Mouse (Mus musculus) yolk sac, embryonic 10.5 days (tissue): Measurements from ENCODE around the gene Alk.

Source experiments
- DNase-seq: peaks from one replicate; pipeline ENCODE4 v3.0.0-alpha.2; 2017; ENCODE audit warnings: low spot score

The Alk gene

DNA sequence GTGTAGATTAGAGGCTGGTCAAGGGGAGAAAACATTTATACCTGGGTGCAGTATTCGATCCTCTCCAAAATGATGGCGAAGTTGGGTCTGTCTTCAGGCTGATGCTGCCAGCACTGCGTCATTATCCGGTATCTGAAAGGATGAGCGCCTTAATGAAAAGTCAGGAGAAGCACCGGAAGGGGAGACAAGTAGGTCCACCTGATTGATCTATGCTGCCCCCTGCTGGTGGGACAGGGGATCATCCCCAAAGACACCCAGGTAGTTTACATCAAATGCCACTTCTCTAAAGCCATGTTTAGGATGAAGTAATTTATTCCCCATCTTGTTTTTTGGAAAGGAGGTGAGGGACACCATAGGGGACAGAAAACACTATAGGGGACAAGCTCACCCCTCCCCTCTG lies 730.4 kb downstream of the Alk start:
- peak; percentile 35 for DNase-seq

DNA sequence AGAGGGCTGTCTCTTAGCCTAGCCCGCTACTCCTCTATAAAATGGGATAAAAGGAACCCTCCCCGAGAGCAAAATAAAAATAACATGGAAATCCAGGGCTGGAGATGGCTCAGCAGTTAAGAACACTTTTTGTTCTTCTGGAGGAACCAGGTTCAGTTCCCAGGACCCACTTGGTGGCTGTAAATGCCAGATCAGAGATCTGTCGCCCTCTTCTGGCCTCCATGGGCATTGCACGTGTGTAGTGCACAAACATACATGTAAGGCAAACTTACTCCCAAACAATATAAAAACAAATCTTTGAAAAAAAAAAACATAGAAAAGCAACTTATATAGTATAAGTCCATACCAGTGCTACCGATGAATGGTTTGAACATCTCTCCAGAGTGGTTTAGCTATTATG lies 731.5 kb downstream of the Alk start:
- DNase-seq: no peak

DNA sequence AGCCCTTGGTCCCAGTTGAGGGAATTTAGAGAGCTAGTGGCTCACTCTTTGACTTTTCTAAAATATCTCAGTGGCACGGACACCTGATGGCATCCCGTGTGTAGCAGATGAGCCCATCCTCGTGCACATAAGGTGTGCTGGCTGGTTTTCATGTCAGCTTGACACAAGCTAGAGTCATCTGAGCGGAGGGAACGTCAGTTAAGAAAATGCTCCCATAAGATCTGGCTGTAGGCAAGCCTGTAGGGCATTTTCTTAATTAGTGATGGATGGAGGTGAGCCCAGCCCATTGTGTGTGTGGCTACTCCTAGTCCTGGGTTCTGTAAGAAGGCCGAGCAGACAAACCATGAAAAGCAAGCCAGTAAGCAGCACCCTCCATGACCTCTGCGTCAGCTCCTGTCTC lies 732.4 kb downstream of the Alk start:
- no peak for DNase-seq

DNA sequence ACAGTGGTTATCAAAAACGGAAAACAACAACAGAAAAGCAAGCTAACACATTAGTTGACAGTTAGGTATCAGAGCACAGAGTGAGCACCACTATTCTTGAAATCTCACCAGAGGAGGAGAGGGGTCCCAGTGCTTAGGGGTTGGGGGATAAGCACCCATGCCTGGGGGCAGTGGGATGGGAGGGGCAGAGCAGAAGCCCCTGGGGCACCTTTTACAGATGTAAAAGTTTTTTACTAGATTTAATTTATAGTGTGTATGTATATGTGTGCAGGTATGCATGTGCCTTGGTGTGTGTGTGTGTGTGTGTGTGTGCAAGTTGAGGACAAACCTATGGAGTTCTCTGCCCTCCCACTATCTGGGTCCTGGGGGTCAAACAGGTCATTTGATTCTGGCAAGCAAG lies 733.8 kb downstream of the Alk start:
- no peak for DNase-seq

DNA sequence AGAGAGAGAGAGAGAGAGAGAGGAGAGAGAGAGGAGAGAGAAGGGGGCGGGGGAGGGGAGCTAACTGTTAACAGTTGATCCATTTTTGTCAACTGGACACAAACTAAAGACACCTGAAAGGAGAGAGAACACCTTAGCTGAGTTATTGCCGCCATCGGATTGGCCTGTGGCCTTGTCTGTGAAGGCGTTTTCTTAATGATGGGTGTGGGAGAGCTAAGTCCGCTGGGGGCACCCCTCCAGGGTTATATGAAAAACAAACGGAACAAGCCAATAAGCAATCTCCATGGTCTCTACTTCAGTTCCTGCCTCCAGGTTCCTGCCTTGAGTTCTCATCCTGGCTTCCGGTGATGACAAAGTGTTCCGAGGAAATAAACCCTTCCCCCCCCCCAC lies 734.2 kb downstream of the Alk start:
- no peak for DNase-seq

DNA sequence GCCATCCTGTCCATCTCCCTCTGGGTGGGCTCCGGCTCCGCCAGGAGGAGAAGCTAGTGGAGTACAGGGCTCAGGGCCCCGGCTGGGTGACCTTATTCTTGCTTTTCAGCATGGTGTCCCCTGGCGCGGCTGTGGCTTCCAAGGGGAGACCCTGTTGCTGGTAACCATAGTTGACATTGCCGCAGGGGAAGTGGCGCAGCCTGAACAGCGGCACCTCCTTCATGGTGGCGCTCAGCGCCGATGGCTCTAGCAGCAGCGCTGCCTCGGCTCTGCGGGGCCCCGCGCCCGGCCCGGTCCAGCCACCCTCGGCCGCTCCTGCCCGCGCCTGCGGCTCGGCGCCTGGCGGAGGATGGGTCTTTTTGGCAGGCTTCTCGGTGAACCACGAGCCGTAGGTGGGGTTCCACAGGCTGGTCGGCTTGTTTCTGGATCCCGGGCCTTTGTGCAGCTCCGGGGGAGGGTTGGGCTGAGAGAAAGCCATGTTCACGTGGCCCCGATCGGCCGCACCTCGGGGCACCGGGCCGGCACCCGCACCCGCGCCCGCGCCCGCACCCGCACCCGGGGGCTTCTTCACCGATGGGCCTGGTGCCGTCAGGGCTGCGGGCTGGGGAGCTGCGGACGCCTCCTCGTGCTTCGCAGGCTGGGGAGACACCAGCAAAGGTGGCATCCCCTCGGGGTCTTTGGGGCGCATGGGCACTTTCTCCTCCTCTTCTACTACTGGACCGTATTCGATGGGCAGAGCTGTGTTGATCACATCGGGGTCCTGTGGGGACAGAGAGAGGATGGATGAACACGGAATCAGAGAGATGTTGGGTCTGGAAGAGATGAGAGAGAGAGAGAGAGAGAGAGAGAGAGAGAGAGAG lies 734.8 kb downstream of the Alk start:
- peak; percentile 21 for DNase-seq

DNA sequence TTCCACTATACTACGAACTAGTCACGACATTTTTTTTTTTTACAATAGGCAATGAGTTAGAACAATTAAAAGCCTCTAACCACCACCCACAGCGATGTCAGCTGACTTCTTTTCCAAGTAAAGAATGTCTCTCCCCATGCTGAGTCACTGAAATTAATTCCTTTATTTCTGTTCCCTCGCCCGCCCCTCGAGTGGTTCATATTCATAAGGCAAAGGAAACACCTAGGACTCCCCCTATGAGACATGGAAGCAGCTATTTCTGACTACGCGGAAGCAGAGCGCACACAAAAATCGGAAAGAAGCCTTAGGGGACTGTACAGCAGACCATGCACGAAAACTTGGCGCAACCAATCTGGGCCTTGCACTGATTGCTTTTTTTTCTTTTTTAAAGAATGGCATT lies 735.6 kb downstream of the Alk start:
- no peak for DNase-seq

DNA sequence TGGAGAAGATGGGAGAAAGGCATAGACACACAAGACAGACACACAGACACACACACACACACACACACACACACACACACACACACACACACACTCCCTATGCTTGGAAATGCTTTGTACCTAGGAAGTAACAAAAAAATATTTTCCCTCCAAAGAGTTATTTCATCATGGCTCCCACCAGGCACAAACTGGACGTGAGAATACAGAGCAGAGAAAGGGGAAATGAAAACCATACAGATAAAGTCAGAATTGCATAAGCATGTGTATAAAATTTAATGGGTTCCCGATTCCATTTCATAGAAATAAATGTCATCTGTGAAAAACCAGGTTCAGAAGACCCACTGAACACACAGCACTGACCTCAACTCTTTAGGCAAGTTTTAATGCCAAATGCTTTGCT lies 736.5 kb downstream of the Alk start:
- DNase-seq: no peak

DNA sequence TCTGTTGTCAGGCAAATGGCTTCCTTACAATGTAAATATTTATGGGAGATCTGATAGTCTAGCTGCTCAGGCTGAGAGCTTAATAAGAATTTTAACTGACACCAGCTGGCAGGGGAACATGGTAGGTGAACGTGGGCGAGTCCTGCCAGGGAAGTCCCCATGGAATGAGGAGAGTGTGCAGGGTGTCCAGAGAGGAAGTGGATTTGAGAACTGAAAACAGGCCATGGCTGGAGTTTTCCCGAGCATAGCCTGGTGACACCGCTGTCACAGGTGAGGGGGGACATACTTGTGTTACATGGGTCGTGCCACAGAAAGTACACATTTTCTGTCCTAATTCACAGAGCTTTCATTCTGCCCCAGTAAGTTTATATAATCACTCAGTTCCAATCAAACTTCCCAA lies 739.0 kb downstream of the Alk start:
- no peak for DNase-seq

DNA sequence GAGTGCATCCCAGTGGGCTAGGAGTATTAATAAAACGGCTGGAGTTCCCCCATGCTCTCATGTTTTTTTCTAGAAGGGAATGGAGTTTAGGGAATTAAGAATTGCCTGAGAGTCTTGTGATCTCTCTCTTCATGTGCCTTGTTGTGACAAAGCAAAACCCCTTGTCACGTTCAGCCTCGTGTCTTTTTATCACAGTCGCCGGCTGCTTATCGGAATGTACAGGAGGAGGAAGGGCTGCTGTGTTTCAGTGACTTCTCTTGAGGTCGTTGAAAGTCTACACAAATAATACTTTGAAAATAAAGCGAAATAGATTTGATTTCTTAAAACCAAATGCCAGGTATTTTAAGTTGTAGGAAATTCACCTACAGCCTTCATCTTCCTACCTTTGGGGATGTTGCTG lies 740.4 kb downstream of the Alk start:
- no peak for DNase-seq

DNA sequence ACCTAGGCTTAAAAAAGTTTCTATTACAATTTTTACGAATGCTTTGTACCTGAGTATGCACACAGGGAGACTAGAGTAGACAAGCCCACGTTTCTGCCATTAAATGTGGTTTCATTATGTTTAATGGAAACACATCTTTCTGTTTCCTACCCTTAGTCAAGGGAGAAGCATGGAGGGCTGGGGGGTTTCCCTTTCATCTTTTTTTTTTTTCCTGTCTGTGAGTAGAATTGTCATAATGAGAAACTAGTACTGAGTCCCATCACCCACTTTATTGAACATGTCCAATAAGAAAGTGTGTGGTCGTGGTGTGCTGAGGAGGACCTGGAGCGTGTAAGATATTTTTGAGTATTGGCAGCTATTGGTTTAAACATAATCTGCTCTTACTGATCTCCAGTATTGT lies 741.5 kb downstream of the Alk start:
- DNase-seq: no peak

DNA sequence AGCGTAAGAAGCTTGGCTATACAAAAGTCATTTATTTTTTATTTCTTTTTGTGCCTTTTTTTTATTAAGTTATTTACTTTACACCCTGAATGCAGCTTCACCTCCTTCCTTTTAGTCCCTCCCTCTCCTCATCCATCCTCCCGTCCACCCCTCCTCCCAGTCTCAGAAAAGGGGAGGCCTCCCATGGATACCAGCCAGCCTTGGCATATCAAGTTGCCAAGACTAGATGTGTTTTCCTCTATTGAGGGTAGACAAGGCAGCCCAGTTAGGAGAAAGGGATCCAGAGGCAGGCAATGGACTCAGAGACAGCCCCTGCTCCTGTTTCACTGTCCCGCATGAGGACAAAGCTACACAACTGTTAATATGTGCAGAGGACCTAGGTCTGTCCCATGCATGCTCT lies 742.2 kb downstream of the Alk start:
- DNase-seq: no peak

DNA sequence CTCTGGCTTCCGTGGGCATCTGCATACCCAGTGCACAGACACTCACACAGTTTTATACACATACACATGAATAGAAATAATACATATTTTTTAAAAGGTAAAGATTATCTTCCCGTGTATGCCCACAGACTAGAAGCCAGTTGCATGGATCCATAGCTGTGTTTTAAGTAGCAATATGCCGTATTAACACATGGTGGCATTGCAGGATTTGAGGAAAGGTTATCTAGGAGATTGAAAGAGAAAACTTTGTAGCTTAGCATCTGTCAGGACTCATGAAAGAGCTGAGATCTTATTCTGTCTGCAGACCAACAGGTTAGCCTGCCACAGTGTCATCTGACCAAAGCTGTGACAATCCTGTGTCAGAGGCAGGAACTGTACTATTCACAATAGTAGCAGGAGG lies 772.5 kb downstream of the Alk start:
- DNase-seq: no peak

DNA sequence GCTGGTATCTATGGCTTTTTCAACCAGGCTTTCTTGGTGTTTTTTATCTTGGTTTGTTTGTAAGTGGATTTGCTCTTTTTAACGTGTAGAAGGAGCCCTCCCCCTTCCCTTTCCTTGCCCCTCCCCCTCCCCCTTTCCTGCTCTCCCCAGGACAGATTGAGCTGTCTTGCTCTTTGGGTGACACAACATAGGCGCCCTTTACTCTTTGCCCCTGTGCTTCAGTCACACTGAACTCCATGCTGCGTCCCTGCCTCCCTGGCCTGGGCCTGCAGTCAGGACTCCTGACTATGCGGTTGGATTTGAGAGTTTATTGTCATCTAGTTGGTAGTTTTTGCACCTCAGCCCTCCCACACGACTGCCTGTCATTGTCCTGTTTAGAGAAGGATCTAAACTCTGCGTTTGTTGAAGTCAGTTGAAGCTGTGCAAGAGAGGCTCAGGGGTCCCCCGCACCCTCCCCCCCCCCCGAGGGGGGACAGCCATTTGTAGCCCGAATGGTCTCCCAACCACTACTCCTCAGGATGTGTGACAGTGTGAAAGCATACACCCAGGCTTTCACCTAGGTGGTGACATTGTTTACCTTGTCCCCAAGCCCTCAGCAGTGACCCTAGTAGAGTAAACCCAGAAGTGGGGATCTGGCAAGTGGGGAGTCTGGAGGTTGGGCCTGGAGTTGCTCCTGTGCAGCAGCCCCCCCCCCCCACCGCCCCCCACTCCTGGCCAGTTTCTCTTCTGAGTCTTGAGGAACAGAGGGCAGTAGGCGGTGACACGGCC lies 775.6 kb downstream of the Alk start:
- peak; percentile 83 for DNase-seq

DNA sequence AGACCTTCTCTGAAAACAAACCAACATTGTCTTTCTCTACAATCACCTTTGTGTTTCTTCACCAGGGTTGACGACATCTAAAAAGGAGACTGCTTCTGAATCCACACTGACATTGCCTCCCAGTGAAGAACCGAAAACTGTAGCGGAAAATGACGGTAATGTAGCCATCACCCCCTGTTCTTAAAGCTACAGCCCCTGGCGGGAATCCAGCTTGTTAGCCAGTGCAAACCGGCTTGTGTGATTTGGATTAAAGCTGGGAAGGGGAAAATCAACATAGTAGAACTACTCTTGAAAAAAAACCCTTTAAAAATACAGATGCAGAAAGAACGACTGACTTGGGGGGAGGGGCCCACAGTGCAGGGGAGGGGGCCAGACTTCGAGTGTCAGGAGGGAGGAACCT lies 776.8 kb downstream of the Alk start:
- DNase-seq: no peak

DNA sequence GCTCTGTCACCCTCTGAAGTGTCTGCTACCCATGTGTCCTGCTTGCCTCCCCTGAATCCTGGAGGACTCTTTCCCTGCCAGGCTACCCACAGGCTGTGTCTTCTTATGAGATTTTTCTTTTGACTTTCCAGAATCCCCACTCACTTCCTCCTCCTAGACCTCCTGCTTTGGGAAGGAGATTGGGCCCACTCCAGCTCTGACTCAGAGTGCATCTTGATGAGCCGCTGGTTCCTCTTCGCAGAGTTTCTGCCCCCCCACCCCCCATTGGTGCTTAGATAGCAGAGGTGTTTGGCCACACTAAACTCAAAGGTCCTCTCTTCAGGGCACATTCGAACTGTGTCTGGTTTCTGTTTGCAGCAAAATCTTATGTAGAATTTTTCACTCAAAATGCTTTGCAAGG lies 777.8 kb downstream of the Alk start:
- no peak for DNase-seq

DNA sequence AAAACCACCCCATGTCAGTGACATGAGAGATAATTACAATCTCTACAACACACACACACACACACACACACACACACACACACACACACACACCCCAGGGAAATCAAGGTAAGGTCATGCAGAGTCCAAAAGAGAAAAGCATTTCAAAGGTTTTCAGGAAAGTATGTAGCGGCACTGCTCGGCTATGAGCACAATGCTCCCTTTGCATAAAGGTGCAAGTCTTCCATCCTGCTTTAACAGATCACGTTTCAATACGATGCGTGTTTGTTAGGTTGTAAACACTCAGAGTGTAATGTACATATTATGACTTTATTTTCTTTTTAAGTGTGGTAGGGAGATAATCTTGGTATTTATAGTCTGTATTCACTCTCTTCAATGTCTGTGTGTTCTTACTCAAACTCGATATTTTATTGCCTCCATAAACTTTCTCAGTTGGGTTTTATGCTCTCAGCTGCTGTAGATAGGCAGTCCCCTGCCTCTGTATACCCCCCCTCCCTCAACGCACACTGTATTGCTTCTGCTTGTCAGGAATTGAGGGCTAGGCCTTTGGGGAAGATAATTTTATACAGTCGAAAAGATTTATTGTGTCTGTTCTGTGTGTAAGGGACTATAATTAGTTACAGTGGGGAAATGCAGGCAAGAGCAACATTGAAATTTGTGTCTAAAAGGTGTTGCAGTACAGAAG lies 780.7 kb downstream of the Alk start:
- DNase-seq: no peak
